Mouse (Mus musculus) liver, embryonic 15.5 days (tissue): ENCODE measurements at regions not wholly inside any gene's neighbourhood (a gene's known extent, or its start where the extent isn't known, plus 50 kb on each side); places are given as distances from the start of the nearest gene placed in this dataset.

Source experiments
- ATAC-seq: fragments of 200-750 bp; cut with Nextera tagmentation; 2 replicates; pipeline ENCODE4 v1.8.0; 2017; ENCODE audit warnings: moderate number of reproducible peaks, mild to moderate bottlenecking, moderate library complexity; ENCODE audit not compliant: insufficient read depth
- H3K27ac ChIP-seq: fragments of 300-500 bp; sonication (generic); replicated peaks from 2 replicates; pipeline ENCODE4 v1.5.1; 2015; ENCODE audit warnings: mild to moderate bottlenecking, inconsistent platforms
- H3K27me3 ChIP-seq: fragments of 300-500 bp; sonication (generic); 2 replicates; pipeline ENCODE4 v1.6.1; 2015; ENCODE audit warnings: mild to moderate bottlenecking, inconsistent platforms
- H3K36me3 ChIP-seq: fragments of 300-500 bp; sonication (generic); replicated peaks from 2 replicates; pipeline ENCODE4 v1.6.1; 2015; ENCODE audit warnings: moderate library complexity, mild to moderate bottlenecking, inconsistent platforms
- H3K4me1 ChIP-seq: fragments of 300-500 bp; sonication (generic); replicated peaks from 2 replicates; pipeline ENCODE4 v1.6.1; 2015; ENCODE audit warnings: inconsistent platforms
- H3K4me2 ChIP-seq: fragments of 300-500 bp; sonication (generic); 2 replicates; pipeline ENCODE4 v1.6.1; 2015; ENCODE audit warnings: moderate library complexity, mild to moderate bottlenecking, inconsistent platforms
- H3K4me3 ChIP-seq: fragments of 300-500 bp; sonication (generic); replicated peaks from 2 replicates; pipeline ENCODE4 v1.5.1; 2015; ENCODE audit warnings: mild to moderate bottlenecking, inconsistent platforms
- H3K9ac ChIP-seq: fragments of 300-500 bp; sonication (generic); 2 replicates; pipeline ENCODE4 v1.6.1; 2015; ENCODE audit warnings: moderate library complexity, mild to moderate bottlenecking, inconsistent platforms
- H3K9me3 ChIP-seq: fragments of 300-500 bp; sonication (generic); replicated peaks from 2 replicates; pipeline ENCODE4 v1.6.1; 2016; ENCODE audit warnings: inconsistent platforms
- WGBS: fragments of 180-500 bp; shearing (Covaris S2); methylation state at CpG from one replicate; pipeline ENCODE4 v1.1.7; 2015; ENCODE audit warnings: mixed read lengths; ENCODE audit not compliant: insufficient replicate concordance; 5-methylcytosine and 5-hydroxymethylcytosine counted together

GRCm38 (mm10) chr19:14922238-14922637 lies 324.4 kb upstream of the Tle4 start:
- no peaks in the 10 kb centered on the region for H3K4me1 ChIP-seq
- no peak for ATAC-seq
- no peaks in the 10 kb centered on the region for H3K36me3 ChIP-seq
- H3K27ac ChIP-seq = no peak overlapping the region
- WGBS = 51% methylated on average over 1 of the region's 1 CpGs
- no peaks in the 10 kb centered on the region for H3K9me3 ChIP-seq
- H3K4me2 ChIP-seq = no peak overlapping the region
- no peak overlapping the region for H3K9ac ChIP-seq
- H3K4me3 ChIP-seq = no peak overlapping the region
- H3K27me3 ChIP-seq = no peaks in the 10 kb centered on the region

DNA sequence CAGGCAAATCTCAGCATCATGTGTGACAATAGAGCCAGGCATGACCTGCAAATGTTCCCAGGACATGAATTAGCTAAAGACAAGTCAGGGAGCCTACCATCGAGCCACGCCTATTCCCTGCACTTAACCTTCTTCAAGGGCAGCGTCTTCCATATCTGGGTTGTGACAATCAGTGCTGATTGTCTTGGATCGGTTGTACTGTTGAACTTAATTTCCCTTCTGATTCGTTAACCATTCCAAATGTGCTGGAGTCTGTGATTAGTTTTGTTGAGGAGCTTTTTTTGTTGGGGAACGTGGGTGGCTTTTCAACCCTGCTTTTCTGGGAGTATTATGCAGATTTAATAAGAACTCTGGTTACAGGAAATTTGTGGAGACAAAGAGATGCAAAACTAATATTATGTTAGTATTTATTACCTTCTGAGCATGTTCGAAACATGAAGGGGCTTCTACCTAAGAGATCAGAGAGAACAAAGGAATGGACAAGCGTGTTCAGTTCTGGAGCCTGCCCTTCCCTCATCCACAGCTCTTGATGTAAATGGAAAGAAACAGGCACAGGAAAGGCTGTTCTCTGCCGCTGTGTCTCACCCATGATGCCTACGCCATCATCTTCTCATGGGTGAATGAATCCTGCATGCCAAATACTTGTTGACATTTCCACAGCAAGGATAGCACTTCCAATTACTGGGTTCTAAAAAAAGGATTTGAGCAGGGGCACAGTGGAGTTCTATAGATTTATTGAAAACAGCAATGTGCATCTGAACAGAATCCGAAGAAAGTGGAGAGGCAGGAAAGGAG lies 313.4 kb upstream of the Tle4 start:
- 59% methylated on average over 11 of the region's 11 CpGs for WGBS
- Histone ChIP-seq H3K4me3 (no peak overlapping the region), H3K4me1 (no peaks in the 10 kb centered on the region), H3K9me3 (no peaks in the 10 kb centered on the region), H3K36me3 (no peaks in the 10 kb centered on the region), H3K27ac (no peak overlapping the region), H3K9ac (no peak overlapping the region), H3K27me3 (no peaks in the 10 kb centered on the region), H3K4me2 (no peak overlapping the region)
- no peak for ATAC-seq

DNA sequence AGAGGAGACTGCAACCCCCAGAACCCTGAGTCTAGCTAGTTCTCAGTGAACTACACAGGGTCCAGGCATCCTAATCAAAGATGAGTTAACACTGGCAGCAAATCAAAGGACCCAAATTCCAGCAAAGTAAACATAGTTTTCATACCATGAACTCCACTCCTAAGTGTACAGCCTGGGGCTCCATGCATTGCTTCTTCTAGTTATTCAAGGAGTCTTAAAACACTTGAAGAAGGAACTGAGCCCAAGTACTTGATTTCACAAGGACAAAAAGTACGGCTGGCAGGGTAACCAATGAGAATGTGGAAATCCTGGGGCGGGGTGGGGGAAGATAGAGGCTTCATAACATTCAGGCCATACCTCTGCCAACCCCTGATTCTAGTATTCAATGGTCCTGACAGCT lies 297.0 kb upstream of the Tle4 start:
- peaks cover 16% of the 10 kb centered on the region for H3K27me3 ChIP-seq
- 56% methylated on average over 2 of the region's 2 CpGs for WGBS
- H3K36me3 ChIP-seq = no peaks in the 10 kb centered on the region

GRCm38 (mm10) chr19:14892390-14892758 lies 294.5 kb upstream of the Tle4 start:
- H3K27ac ChIP-seq = no peak overlapping the region
- H3K4me2 ChIP-seq = no peak overlapping the region
- no peaks in the 10 kb centered on the region for H3K9me3 ChIP-seq
- H3K4me1 ChIP-seq = no peaks in the 10 kb centered on the region
- H3K9ac ChIP-seq = no peak overlapping the region
- H3K36me3 ChIP-seq = no peaks in the 10 kb centered on the region
- 62% methylated on average over 6 of the region's 6 CpGs for WGBS
- ATAC-seq = no peak
- H3K27me3 ChIP-seq = peaks cover 30% of the 10 kb centered on the region
- H3K4me3 ChIP-seq = no peak overlapping the region

More for the DNA sequence above, 297.0 kb upstream of the Tle4 start:
- no peak for ATAC-seq
- Histone ChIP-seq H3K4me2 (no peak overlapping the region), H3K4me1 (no peaks in the 10 kb centered on the region), H3K9ac (no peak overlapping the region), H3K4me3 (no peak overlapping the region), H3K9me3 (no peaks in the 10 kb centered on the region), H3K27ac (no peak overlapping the region)

GRCm38 (mm10) chr19:14891689-14892389 lies 294.0 kb upstream of the Tle4 start:
- Histone ChIP-seq H3K27ac (no peak overlapping the region), H3K9me3 (no peaks in the 10 kb centered on the region), H3K4me2 (no peak overlapping the region), H3K4me3 (no peak overlapping the region), H3K9ac (no peak overlapping the region), H3K4me1 (no peaks in the 10 kb centered on the region), H3K36me3 (no peaks in the 10 kb centered on the region), H3K27me3 (peaks cover 30% of the 10 kb centered on the region)
- no peak for ATAC-seq
- WGBS = 38% methylated on average over 7 of the region's 8 CpGs

GRCm38 (mm10) chr19:14891090-14891428 lies 293.2 kb upstream of the Tle4 start:
- H3K4me3 ChIP-seq = no peak overlapping the region
- H3K36me3 ChIP-seq = no peaks in the 10 kb centered on the region
- H3K9me3 ChIP-seq = no peaks in the 10 kb centered on the region
- ATAC-seq = no peak
- H3K9ac ChIP-seq = no peak overlapping the region
- WGBS = 7% methylated on average over 9 of the region's 9 CpGs
- H3K4me1 ChIP-seq = no peaks in the 10 kb centered on the region
- no peak overlapping the region for H3K4me2 ChIP-seq
- H3K27ac ChIP-seq = no peak overlapping the region
- peaks cover 30% of the 10 kb centered on the region for H3K27me3 ChIP-seq

DNA sequence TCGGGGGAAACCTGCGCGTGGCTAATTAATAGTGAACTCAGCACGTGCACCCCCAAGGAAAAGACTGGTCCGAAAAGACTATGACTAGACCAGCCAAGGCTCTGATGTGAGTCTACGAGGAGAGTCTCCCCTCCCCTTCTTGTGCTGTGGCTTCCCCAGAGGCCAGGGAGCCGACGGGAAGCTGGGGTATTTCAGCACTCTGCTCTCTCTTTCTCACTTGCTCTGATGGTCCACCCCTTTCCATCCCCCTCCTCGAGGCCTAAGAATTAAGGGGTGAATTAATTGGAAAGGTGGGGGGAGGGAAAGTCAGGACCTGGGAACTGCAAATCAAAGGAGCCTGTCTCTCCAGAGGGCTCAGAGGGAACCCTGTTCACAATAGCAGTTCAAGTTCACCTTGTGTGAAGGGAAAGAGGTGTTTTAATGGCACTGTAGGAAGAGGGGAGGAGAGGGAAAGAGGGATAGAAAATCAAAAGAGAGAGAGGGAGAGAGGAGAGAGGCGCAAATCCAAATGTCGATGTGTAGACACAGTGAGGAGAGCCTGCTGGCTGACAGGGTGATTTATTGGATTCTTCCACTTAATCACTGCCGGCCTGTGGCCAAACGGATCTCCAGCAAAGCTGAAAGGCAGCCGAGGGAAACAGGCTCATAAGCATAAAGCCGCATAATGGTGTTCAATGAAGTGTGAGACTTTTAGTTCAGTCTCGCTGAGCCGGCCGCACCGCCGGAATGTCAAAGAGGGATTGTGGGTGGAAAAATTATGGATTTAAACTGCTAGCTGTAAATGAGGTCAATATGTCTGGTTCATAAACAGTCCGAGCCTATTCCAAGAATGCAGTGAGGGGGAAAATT lies 292.6 kb upstream of the Tle4 start:
- 3% methylated on average over 21 of the region's 21 CpGs for WGBS
- Histone ChIP-seq H3K4me3 (no peak overlapping the region), H3K9me3 (no peaks in the 10 kb centered on the region), H3K9ac (no peak overlapping the region), H3K36me3 (no peaks in the 10 kb centered on the region), H3K27ac (no peak overlapping the region), H3K27me3 (peaks cover 30% of the 10 kb centered on the region), H3K4me1 (no peaks in the 10 kb centered on the region), H3K4me2 (no peak overlapping the region)
- no peak for ATAC-seq

GRCm38 (mm10) chr19:14889794-14890193 lies 291.9 kb upstream of the Tle4 start:
- ATAC-seq = no peak
- Histone ChIP-seq H3K4me2 (no peak overlapping the region), H3K36me3 (no peaks in the 10 kb centered on the region), H3K27ac (no peak overlapping the region), H3K27me3 (peaks cover 30% of the 10 kb centered on the region), H3K9ac (no peak overlapping the region), H3K4me3 (no peak overlapping the region), H3K4me1 (no peaks in the 10 kb centered on the region), H3K9me3 (no peaks in the 10 kb centered on the region)
- 26% methylated on average over 3 of the region's 3 CpGs for WGBS

DNA sequence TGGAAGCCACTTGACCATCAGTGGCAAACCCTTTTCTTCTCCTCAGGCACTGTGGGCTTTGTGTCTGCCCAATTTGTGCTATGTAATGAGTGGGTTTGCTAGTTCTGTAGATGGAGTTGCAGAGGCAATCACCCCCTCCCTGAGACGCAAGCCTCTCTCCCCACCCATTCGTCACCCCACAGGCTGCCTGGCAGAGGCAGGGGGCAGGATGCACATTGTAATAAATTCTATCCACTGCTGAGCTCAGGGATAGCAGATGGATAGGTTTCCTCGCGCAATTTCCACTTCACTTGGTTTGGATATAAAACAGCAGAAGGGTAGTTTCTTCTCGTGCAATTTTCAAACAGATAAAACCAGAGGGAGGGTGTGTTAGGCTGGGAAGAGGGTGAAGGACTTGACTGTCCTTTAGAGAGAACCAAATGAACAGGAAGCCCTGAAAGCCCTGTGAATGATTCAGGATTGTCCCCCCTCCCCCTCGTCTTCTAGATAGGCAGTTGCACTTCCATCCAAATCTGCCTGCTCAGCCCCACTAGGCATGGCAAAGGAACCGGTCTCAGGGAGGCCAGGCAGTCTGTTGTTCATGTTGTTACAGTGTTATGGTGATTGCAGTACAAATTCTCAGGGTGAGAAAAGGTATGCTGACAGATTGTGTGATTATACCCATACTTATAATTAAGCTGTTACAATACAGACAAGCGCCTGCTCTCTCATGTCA lies 286.0 kb upstream of the Tle4 start:
- Histone ChIP-seq H3K36me3 (no peaks in the 10 kb centered on the region), H3K27me3 (peaks cover 3% of the 10 kb centered on the region; the same call in 1 of the 2 replicates), H3K4me3 (no peak overlapping the region), H3K4me1 (no peaks in the 10 kb centered on the region), H3K27ac (no peak overlapping the region), H3K9ac (no peak overlapping the region), H3K4me2 (no peak overlapping the region), H3K9me3 (no peaks in the 10 kb centered on the region)
- whole genome bisulfite sequencing = 30% methylated on average over 8 of the region's 8 CpGs
- ATAC-seq = no peak

GRCm38 (mm10) chr19:14880818-14881217 lies 283.0 kb upstream of the Tle4 start:
- no peaks in the 10 kb centered on the region for H3K36me3 ChIP-seq
- 68% methylated on average over 4 of the region's 4 CpGs for WGBS
- H3K27ac ChIP-seq = no peak overlapping the region
- no peak overlapping the region for H3K4me3 ChIP-seq
- no peaks in the 10 kb centered on the region for H3K9me3 ChIP-seq
- H3K27me3 ChIP-seq = no peaks in the 10 kb centered on the region
- no peak overlapping the region for H3K4me2 ChIP-seq
- no peak overlapping the region for H3K9ac ChIP-seq
- ATAC-seq = no peak
- no peaks in the 10 kb centered on the region for H3K4me1 ChIP-seq

DNA sequence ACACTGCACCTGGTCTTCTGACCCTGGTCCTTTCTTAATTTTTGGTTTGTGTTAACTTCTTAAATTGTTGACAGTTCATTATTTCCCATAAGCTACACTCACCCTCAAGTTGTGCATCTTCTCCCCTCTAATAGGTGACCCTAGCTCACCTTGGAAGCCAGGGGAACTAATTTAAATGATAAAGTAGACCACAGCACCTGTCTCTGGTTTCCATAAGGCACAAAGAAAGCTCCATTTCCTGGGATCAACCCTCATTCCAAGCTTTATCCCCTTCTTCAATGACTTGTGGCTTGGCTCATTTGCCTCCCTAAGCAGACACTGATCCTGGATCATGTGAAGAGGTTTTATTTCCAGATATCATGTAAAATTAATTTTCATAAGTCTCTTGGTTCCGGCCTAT lies 276.1 kb upstream of the Tle4 start:
- 71% methylated on average over 1 of the region's 1 CpGs for WGBS
- no peaks in the 10 kb centered on the region for H3K36me3 ChIP-seq
- H3K27ac ChIP-seq = no peak overlapping the region
- no peaks in the 10 kb centered on the region for H3K9me3 ChIP-seq
- no peaks in the 10 kb centered on the region for H3K4me1 ChIP-seq
- no peak overlapping the region for H3K4me2 ChIP-seq
- H3K27me3 ChIP-seq = no peaks in the 10 kb centered on the region
- H3K4me3 ChIP-seq = no peak overlapping the region
- H3K9ac ChIP-seq = no peak overlapping the region
- no peak for ATAC-seq
